Comparison of ENCODE assay signal across 7 mouse cellular contexts in genomic region chr5:3648206-3648848, GRCm38 (mm10). TPM values are rescaled to one million over a fixed set of nuclear protein-coding genes. Genes with fewer than 3 reads are reported as not detected.
DNase-seq lines count a peak whose midpoint lies in the region; ATAC-seq and TF ChIP-seq lines count a peak whose summit lies in the region.

No protein-coding gene starts in this region.

- 31% methylated on average over 4 of the region's 4 CpGs for WGBS in liver, adult 2 months
- 55% methylated on average over 4 of the region's 4 CpGs for WGBS in forebrain, embryonic 16.5 days
- 42% methylated on average over 4 of the region's 4 CpGs for WGBS in limb, embryonic 13.5 days

- no peaks in the 10 kb centered on the region; the same call in 1 of the 2 replicates for H3K79me2 ChIP-seq in liver, adult 2 months (ENCODE audit: control insufficient read depth, insufficient read depth, low read length)

- H3K27me3 ChIP-seq in liver, adult 2 months (ENCODE audit: control insufficient read depth, insufficient read depth, low read length) = no peaks in the 10 kb centered on the region
- H3K27me3 ChIP-seq in forebrain, embryonic 16.5 days (replicated peaks; ENCODE audit: control insufficient read depth, insufficient read depth, low read length) = no peaks in the 10 kb centered on the region
- no peaks in the 10 kb centered on the region for H3K27me3 ChIP-seq in limb, embryonic 13.5 days

- TF ChIP-seq POLR2A in liver, adult 2 months (IDR thresholded peaks at IDR 0.05; ENCODE audit: extremely low read depth, insufficient read depth, low read length) = no peak

- no peak overlapping the region; the same call in 1 of the 2 replicates for H3K4me3 ChIP-seq in liver, adult 2 months (ENCODE audit: insufficient read depth, low read depth, low read length)
- H3K4me3 ChIP-seq in forebrain, embryonic 16.5 days (replicated peaks; ENCODE audit: low read length) = no peak overlapping the region; the same call in 1 of the 2 replicates
- peak overlapping the region; percentile 94; the same call in 1 of the 2 replicates for H3K4me3 ChIP-seq in limb, embryonic 13.5 days

- H3K9me3 ChIP-seq in forebrain, embryonic 16.5 days (ENCODE audit: control insufficient read depth, low read length) = no peaks in the 10 kb centered on the region
- no peaks in the 10 kb centered on the region for H3K9me3 ChIP-seq in limb, embryonic 13.5 days

- H3K36me3 ChIP-seq in liver, adult 2 months (ENCODE audit: control insufficient read depth, insufficient read depth, low read length) = peaks cover 13% of the 10 kb centered on the region
- peaks cover 4% of the 10 kb centered on the region; the same call in 1 of the 2 replicates for H3K36me3 ChIP-seq in forebrain, embryonic 16.5 days (ENCODE audit: control insufficient read depth, insufficient read depth)
- peaks cover 14% of the 10 kb centered on the region for H3K36me3 ChIP-seq in limb, embryonic 13.5 days

- DNase-seq in liver, adult 2 months (ENCODE audit: extremely low read depth, low read depth, low spot score) = peak; percentile 19
- no peak for DNase-seq in liver
- DNase-seq in retina, postnatal 1 day = peak; percentile 9
- DNase-seq in left cerebral cortex, adult 11 months (ENCODE audit: low spot score) = no peak
- no peak for DNase-seq in right cerebral cortex, adult 2 months (ENCODE audit: low spot score in 2 of 2)

- H3K4me2 ChIP-seq in forebrain, embryonic 16.5 days (ENCODE audit: low read length) = peak overlapping the region; percentile 62
- peak overlapping the region; percentile 63; the same call in 1 of the 2 replicates for H3K4me2 ChIP-seq in limb, embryonic 13.5 days (replicated peaks)

- no peak overlapping the region for H3K9ac ChIP-seq in liver, adult 2 months (ENCODE audit: low read depth, low read length)
- no peak overlapping the region for H3K9ac ChIP-seq in forebrain, embryonic 16.5 days (replicated peaks; ENCODE audit: low read depth, low read length)
- H3K9ac ChIP-seq in limb, embryonic 13.5 days = no peak overlapping the region

- ATAC-seq in forebrain, embryonic 16.5 days = peak; percentile 8; the same call in 1 of the 2 replicates
- peak; percentile 18; the same call in 1 of the 2 replicates for ATAC-seq in limb, embryonic 13.5 days (ENCODE audit: low FRiP score, low read depth)

- peaks cover 4% of the 10 kb centered on the region for H3K4me1 ChIP-seq in liver, adult 2 months (ENCODE audit: control insufficient read depth, insufficient read depth, low read length)
- H3K4me1 ChIP-seq in forebrain, embryonic 16.5 days (replicated peaks; ENCODE audit: control insufficient read depth, insufficient read depth, low read length) = peaks cover 10% of the 10 kb centered on the region
- peaks cover 11% of the 10 kb centered on the region for H3K4me1 ChIP-seq in limb, embryonic 13.5 days

- TF ChIP-seq CTCF in liver, adult 2 months (IDR thresholded peaks at IDR 0.05; ENCODE audit: low read depth, low read length) = no peak

- H3K27ac ChIP-seq in liver, adult 2 months (replicated peaks; ENCODE audit: insufficient read depth, low read depth, low read length) = no peak overlapping the region
- H3K27ac ChIP-seq in forebrain, embryonic 16.5 days (ENCODE audit: low read length) = no peak overlapping the region
- no peak overlapping the region for H3K27ac ChIP-seq in limb, embryonic 13.5 days

RNA-seq across cellular contexts. Expression of gene Tmbim7, which starts 2.7 kb away (rescaled TPM):
- not detected in 2 replicates for total RNA-seq in liver, adult 2 months (2014; rRNA removed)
- not detected in 2 replicates for polyA plus RNA-seq in liver, adult 2 months (2012; rRNA removed)
- not detected in 2 replicates for polyA plus RNA-seq in forebrain, embryonic 16.5 days (2015; fragmentation: Nextera tagmentation; extraction: Ambion mirVana)
- not detected in 2 replicates for polyA plus RNA-seq in limb, embryonic 13.5 days (2015; fragmentation: Nextera tagmentation; extraction: Ambion mirVana)

RNA-seq across cellular contexts. Expression of gene Gatad1, which starts 8.7 kb away (rescaled TPM):
- total RNA-seq in liver, adult 2 months (2014; rRNA removed) = 59.3 and 63.5 TPM in 2 replicates
- polyA plus RNA-seq in liver, adult 2 months (2012; rRNA removed) = 33.5 and 41.0 TPM in 2 replicates
- polyA plus RNA-seq in forebrain, embryonic 16.5 days (2015; fragmentation: Nextera tagmentation; extraction: Ambion mirVana) = 56.9 and 57.3 TPM in 2 replicates
- polyA plus RNA-seq in limb, embryonic 13.5 days (2015; fragmentation: Nextera tagmentation; extraction: Ambion mirVana) = 60.8 and 63.3 TPM in 2 replicates

RNA-seq across cellular contexts. Expression of gene Rbm48, which starts 51.9 kb away (rescaled TPM):
- total RNA-seq in liver, adult 2 months (2014; rRNA removed) = 6.5 and 7.9 TPM in 2 replicates
- 2.2 and 2.9 TPM in 2 replicates for polyA plus RNA-seq in liver, adult 2 months (2012; rRNA removed)
- 18.2 and 19.0 TPM in 2 replicates for polyA plus RNA-seq in forebrain, embryonic 16.5 days (2015; fragmentation: Nextera tagmentation; extraction: Ambion mirVana)
- polyA plus RNA-seq in limb, embryonic 13.5 days (2015; fragmentation: Nextera tagmentation; extraction: Ambion mirVana) = 14.2 and 17.4 TPM in 2 replicates

RNA-seq across cellular contexts. Expression of gene Pex1, which starts 52.5 kb away (rescaled TPM):
- total RNA-seq in liver, adult 2 months (2014; rRNA removed) = 20.5 and 21.6 TPM in 2 replicates
- 8.8 and 9.0 TPM in 2 replicates for polyA plus RNA-seq in liver, adult 2 months (2012; rRNA removed)
- polyA plus RNA-seq in forebrain, embryonic 16.5 days (2015; fragmentation: Nextera tagmentation; extraction: Ambion mirVana) = 24.8 and 27.3 TPM in 2 replicates
- 22.0 and 22.7 TPM in 2 replicates for polyA plus RNA-seq in limb, embryonic 13.5 days (2015; fragmentation: Nextera tagmentation; extraction: Ambion mirVana)

Comparison
In these comparisons a context has a peak if more than half of its experiments do, and no peak if none do; other contexts are left out.
1. DNase-seq: peak in liver, adult 2 months (single experiment) and retina, postnatal 1 day (single experiment); none in liver (single experiment), left cerebral cortex, adult 11 months (single experiment) and right cerebral cortex, adult 2 months (0 of 2).